Mouse (Mus musculus) stomach, embryonic 14.5 days (tissue): ENCODE data around the gene Mroh2a. TPM values are rescaled to one million over a fixed set of nuclear protein-coding genes. Genes with fewer than 3 reads are reported as not detected.

Experiments used
- ATAC-seq: fragments of 200-750 bp; cut with Nextera tagmentation; 2 replicates; pipeline ENCODE4 v1.8.0; 2017; ENCODE audit warnings: low read depth, moderate TSS enrichment; ENCODE audit not compliant: insufficient number of reproducible peaks, insufficient read depth, low FRiP score
- H3K27ac ChIP-seq: fragments of 300-500 bp; sonication (generic); 2 replicates; pipeline ENCODE4 v1.5.1; 2014; ENCODE audit warnings: mild to moderate bottlenecking, low read length, moderate library complexity, mixed read lengths
- H3K27me3 ChIP-seq: fragments of 300-500 bp; sonication (generic); 2 replicates; pipeline ENCODE4 v1.6.1; 2014; ENCODE audit warnings: low read length, control low read depth, mixed read lengths; ENCODE audit not compliant: control insufficient read depth, insufficient read depth
- H3K36me3 ChIP-seq: fragments of 300-500 bp; sonication (generic); 2 replicates; pipeline ENCODE4 v1.6.1; 2014; ENCODE audit warnings: mild to moderate bottlenecking, control low read depth, low read length, moderate library complexity, mixed read lengths; ENCODE audit not compliant: control insufficient read depth, insufficient read depth
- H3K4me1 ChIP-seq: fragments of 300-500 bp; sonication (generic); 2 replicates; pipeline ENCODE4 v1.6.1; 2014; ENCODE audit warnings: low read length, control low read depth, mixed read lengths; ENCODE audit not compliant: control insufficient read depth, insufficient read depth
- H3K4me2 ChIP-seq: fragments of 300-500 bp; sonication (generic); replicated peaks from 2 replicates; pipeline ENCODE4 v1.6.1; 2014; ENCODE audit warnings: low read depth, low read length, control low read depth
- H3K4me3 ChIP-seq: fragments of 300-500 bp; sonication (generic); 2 replicates; pipeline ENCODE4 v1.5.1; 2014; ENCODE audit warnings: low read depth, low read length, control low read depth
- H3K9ac ChIP-seq: fragments of 300-500 bp; sonication (generic); replicated peaks from 2 replicates; pipeline ENCODE4 v1.6.1; 2014; ENCODE audit warnings: low read depth, mild to moderate bottlenecking, control low read depth, low read length, moderate library complexity, mixed read lengths
- H3K9me3 ChIP-seq: fragments of 300-500 bp; sonication (generic); 2 replicates; pipeline ENCODE4 v1.6.1; 2016; ENCODE audit warnings: low read depth, low read length, control low read depth; ENCODE audit not compliant: control insufficient read depth
- whole genome bisulfite sequencing: fragments of 180-500 bp; shearing (Covaris S2); extraction: QIAGEN DNeasy Blood & Tissue Kit; methylation state at CpG from one replicate; pipeline ENCODE4 v1.1.7; 2014; 5-methylcytosine and 5-hydroxymethylcytosine counted together
- polyA plus RNA-seq: library from polyadenylated mRNA; unstranded; fragments of >200 nt; fragmentation: Nextera tagmentation; extraction: Ambion mirVana; gene quantifications from 2 replicates; pipeline ENCODE4 v1.2.1, GENCODE M21; 2014

The Mroh2a gene
- 1.7 and 1.9 TPM in 2 replicates for polyA plus RNA-seq

DNA sequence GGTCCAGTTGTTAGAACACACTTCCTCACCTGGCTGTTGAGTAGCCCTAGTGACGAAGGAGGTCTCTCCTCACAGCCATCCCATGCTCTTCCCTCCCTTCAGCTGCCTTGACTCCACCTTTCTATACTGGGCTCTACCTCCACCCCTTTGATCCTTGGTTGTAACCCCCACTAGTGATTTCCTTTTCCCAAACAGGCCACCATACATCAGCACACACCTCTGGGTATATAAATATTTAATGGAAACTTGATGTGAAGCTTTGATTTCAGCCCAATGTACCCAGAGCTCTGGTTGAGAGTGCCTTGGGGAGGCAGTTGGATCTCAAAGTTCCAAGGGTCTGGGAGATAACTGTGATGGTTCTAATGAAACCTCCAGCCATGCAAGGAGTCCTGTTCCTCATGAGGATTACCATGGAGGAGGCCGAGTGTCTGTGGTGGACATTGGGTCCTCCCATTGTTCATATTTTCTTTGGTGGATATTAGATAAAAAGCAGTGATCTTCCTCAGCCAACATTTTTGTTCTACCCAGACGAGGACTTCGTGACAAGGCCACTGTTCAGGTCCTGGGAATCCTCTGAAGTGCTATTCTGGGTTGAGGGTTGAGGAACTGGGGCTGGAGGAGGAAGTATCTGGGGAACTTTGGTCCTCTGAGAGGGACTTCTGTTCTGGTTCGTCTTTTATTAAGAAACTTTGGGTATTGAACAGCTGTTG, at the start of gene Mroh2a:
Mroh2a (plus strand) TSS at position 317 of the 710 bp plus-strand sequence.
- Histone ChIP-seq H3K4me3 (no peak within 1 kb of the TSS), H3K4me2 (no peak within 1 kb of the TSS), H3K27ac (no peak within 1 kb of the TSS), H3K36me3 (no peaks in the 10 kb centered on the region), H3K4me1 (no peaks in the 10 kb centered on the region), H3K9me3 (peaks cover 65% of the 10 kb centered on the region), H3K9ac (no peak within 1 kb of the TSS), H3K27me3 (no peaks in the 10 kb centered on the region)
- 57% methylated on average over 5 of the region's 5 CpGs for WGBS
- ATAC-seq, result no peak

DNA sequence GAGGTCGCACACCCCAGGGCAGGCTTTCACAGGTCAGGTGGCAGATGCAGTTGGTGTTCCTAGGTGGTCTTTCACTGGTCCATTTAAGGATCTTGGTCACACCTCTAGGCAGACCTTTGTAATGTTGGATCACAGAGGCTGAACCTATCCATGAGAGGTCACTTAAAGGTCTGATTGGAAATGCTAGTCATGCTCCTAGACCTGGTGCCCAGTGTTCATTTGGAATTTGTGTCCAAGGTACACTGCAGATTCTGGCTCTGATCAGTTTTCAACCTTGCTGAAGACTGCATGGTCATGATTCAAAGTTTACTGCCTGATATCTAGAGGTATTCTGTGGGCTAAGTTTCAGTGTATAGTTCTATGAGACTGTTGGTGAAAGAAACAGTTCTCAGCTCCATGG, 47.1 kb upstream of the Mroh2a start:
- no peak overlapping the region for H3K27ac ChIP-seq

DNA sequence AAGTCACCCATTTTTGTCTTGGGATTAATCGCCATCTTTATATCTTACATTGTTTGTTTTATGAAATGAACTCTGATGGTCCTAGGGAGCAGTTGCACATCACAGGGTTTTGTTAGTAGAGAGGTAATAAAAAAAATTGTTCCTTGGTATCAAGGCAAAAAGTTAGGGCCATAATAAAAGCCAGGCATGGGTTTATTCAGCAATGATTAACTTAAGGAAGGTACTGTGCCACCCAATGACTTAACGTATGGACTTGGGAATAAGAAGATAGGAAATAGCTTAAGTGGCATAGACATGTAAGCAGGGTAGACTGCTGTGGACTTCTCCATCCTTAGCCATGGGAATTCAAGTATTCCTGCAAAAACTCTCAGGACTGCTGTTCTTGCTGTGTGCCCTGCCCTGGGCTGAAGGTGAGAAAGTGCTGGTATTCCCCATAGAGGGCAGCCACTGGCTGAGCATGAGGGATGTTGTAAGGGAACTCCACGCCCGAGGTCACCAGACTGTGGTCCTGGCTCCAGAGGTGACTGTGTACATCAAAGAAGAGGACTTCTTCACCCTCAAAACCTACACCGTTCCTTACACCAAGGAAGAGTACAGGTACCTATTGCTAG, 40.4 kb upstream of the Mroh2a start:
- H3K36me3 ChIP-seq, result no peaks in the 10 kb centered on the region
- H3K9me3 ChIP-seq, result no peaks in the 10 kb centered on the region
- 81% methylated on average over 5 of the region's 5 CpGs for WGBS
- no peaks in the 10 kb centered on the region for H3K27me3 ChIP-seq
- H3K4me2 ChIP-seq, result no peak overlapping the region
- no peaks in the 10 kb centered on the region for H3K4me1 ChIP-seq
- H3K4me3 ChIP-seq, result no peak overlapping the region
- ATAC-seq, result no peak
- H3K27ac ChIP-seq, result no peak overlapping the region
- no peak overlapping the region for H3K9ac ChIP-seq

More for the DNA sequence above, 47.1 kb upstream of the Mroh2a start:
- Histone ChIP-seq H3K36me3 (no peaks in the 10 kb centered on the region), H3K9me3 (peaks cover 17% of the 10 kb centered on the region), H3K9ac (no peak overlapping the region), H3K4me2 (no peak overlapping the region), H3K27me3 (no peaks in the 10 kb centered on the region), H3K4me3 (no peak overlapping the region), H3K4me1 (no peaks in the 10 kb centered on the region)
- ATAC-seq, result no peak
- 93% methylated on average over 1 of the region's 1 CpGs for WGBS

DNA sequence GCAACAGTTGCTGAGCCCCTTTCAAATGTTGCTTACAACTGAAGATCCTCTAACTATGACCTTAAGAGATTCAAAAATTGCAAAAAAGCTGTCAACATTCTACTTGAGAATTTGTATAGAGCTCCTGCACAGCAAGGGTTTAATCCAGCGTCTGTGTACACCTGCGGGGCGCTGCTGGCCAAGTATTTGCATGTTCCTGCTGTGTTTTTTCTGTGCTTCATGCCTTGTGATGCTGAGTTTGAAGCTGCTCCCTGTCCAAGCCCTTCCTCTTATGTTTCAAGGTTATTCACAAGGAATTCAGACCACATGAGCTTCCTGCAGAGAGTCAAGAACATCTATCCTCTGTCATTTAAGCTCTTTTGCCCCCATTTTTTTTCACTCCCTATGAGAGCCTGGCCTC, 34.6 kb upstream of the Mroh2a start:
- H3K27ac ChIP-seq, result no peak overlapping the region
- no peak for ATAC-seq
- H3K36me3 ChIP-seq, result no peaks in the 10 kb centered on the region
- H3K27me3 ChIP-seq, result no peaks in the 10 kb centered on the region
- H3K4me1 ChIP-seq, result no peaks in the 10 kb centered on the region
- H3K4me2 ChIP-seq, result no peak overlapping the region
- H3K4me3 ChIP-seq, result no peak overlapping the region
- H3K9me3 ChIP-seq, result no peaks in the 10 kb centered on the region
- H3K9ac ChIP-seq, result no peak overlapping the region
- 67% methylated on average over 3 of the region's 3 CpGs for WGBS

DNA sequence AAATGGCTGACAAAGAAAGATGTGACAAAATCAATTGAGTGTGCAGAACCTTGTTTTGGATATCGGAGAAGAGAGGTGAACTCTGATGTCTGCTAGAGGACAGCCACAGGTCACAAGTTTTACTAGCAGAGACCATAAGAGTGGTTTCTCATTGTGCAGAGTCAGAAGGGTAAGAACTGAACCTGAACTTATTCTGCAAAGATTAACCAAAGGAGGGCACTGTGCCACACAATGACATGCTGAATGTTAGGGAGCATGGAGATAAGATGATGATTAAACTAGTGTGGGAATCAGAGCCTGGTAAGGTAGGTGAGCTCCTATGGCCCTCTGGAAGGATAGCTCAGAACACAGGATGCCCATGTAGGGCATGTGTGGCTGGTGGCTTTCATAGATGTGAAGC, 31.1 kb upstream of the Mroh2a start:
- Histone ChIP-seq H3K4me2 (no peak overlapping the region), H3K27me3 (no peaks in the 10 kb centered on the region), H3K36me3 (no peaks in the 10 kb centered on the region), H3K9me3 (no peaks in the 10 kb centered on the region), H3K27ac (no peak overlapping the region), H3K4me3 (no peak overlapping the region), H3K9ac (no peak overlapping the region), H3K4me1 (no peaks in the 10 kb centered on the region)
- 82% methylated on average over 1 of the region's 1 CpGs for WGBS
- ATAC-seq, result no peak

DNA sequence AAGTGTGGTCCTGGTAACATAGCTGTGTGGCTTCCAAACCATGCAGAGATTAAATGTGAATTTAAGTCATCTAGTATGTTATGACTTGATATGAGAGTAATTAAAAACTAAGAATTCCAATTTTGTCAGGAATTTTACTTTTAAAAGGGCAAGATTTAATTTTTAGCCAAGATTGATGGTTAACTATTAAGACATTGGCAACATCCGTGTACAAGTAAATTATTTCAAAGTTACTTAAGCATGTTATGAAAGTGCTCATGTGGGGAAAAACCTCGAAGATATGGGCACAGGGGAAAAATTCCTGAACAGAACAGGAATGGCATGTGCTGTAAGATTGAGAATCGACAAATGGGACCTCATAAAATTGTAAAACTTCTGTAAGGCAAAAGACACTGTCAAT, 29.3 kb upstream of the Mroh2a start:
- Histone ChIP-seq H3K4me1 (no peaks in the 10 kb centered on the region), H3K27me3 (no peaks in the 10 kb centered on the region), H3K9me3 (no peaks in the 10 kb centered on the region), H3K36me3 (no peaks in the 10 kb centered on the region), H3K4me2 (no peak overlapping the region), H3K27ac (no peak overlapping the region), H3K4me3 (no peak overlapping the region), H3K9ac (no peak overlapping the region)
- WGBS, result 76% methylated on average over 3 of the region's 3 CpGs
- ATAC-seq, result no peak

DNA sequence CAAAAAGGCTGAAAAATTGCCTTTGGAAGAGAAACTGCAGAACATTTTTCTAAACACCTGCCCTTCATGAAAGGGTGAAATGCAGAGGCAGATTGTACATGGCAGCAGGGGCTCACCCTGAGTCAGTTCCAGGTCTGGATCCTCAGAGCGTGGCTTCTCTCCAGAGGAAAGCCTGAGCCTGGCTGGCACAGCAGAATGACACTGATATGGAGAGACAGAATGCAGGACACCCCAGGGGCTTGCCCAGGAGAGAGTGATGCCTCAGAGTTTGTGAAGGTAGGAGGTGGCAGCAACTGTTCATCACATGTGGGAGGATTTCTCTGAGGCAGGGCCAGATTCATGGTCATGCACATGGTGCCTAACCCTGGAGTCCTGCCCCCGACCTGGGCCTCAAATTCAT, 26.8 kb upstream of the Mroh2a start:
- no peaks in the 10 kb centered on the region; the same call in 1 of the 2 replicates for H3K9me3 ChIP-seq
- no peaks in the 10 kb centered on the region for H3K4me1 ChIP-seq
- 55% methylated on average over 2 of the region's 2 CpGs for WGBS
- ATAC-seq, result no peak
- no peak overlapping the region for H3K27ac ChIP-seq
- no peak overlapping the region for H3K4me3 ChIP-seq
- H3K27me3 ChIP-seq, result no peaks in the 10 kb centered on the region
- no peaks in the 10 kb centered on the region for H3K36me3 ChIP-seq
- H3K4me2 ChIP-seq, result no peak overlapping the region
- no peak overlapping the region for H3K9ac ChIP-seq

DNA sequence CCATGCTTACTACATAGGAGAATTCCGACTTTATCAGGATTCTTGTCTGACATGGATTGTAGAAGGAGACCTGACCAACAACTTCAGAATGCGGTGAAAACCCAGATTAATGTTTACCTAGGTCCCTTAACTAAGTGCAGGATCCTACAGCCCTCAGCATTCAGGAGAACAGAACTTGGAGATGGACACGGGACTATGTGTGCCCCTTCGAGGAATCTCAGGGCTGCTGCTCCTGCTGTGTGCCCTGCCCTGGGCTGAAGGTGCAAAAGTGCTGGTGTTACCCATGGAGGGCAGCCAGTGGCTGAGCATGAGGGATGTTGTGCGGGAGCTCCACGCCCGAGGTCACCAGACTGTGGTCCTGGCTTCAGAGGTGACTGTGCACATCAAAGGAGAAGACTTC, 26.3 kb upstream of the Mroh2a start, which contains the start of gene Ugt1a2:
Ugt1a2 (plus strand) TSS at position 146 of the 400 bp plus-strand sequence.
- H3K9ac ChIP-seq, result no peak within 1 kb of the TSS
- WGBS, result 66% methylated on average over 7 of the region's 7 CpGs
- ATAC-seq, result no peak

More for the DNA sequence above, 26.3 kb upstream of the Mroh2a start, which contains the start of gene Ugt1a2:
- no peaks in the 10 kb centered on the region for H3K4me1 ChIP-seq
- no peak within 1 kb of the TSS for H3K27ac ChIP-seq
- no peaks in the 10 kb centered on the region; the same call in 1 of the 2 replicates for H3K9me3 ChIP-seq
- H3K4me2 ChIP-seq, result no peak within 1 kb of the TSS
- no peak within 1 kb of the TSS for H3K4me3 ChIP-seq
- no peaks in the 10 kb centered on the region for H3K27me3 ChIP-seq
- H3K36me3 ChIP-seq, result no peaks in the 10 kb centered on the region
